Mouse (Mus musculus) cerebellum, postnatal 36 days (tissue): ENCODE results near the gene Ctsd.
"Not testable (repeated sequence)": the region's sequence is repeated elsewhere in the genome, so short reads cannot be mapped to it uniquely, and the experiment has no call there.

ENCODE experiments used
- DNase-seq, 2 experiments: peaks; one replicate each; pipeline ENCODE4 v3.0.0; 2021 to 2022; ENCODE audit warnings: mixed read lengths in 2 of 2

Gene Ctsd

DNA sequence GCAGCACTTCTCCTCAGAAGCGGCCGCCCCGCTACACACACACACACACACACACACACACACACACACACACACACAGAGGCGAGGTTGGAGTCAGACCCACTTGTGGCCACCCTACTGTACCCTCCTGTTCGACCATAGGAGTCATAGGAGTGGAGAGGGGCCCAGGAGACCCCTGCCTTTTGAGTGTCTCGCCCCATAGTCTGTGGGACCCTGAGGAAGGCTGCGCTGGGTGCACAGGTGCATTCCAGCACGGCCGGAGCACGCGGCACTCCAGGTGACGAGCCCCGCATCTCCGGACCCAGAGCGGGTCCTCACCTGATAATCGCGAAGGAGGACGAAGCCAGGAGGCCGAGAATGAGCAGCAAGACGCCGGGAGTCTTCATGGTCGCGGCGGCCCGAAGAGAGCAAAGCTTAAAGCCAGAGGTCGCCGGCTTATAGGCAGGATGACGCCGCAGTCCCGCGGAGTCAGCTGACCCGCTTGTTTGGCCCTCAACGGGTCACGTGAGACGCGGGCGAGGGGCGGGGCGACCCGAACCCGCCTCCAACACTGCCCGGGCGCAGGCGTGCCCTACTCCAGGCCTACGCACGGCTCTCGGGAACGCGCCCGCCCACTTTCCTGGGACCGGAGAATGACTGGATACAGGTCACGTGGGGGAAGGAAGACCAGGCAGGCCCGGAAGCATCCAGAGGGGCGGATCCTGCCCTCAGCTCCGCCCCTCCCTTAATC lies at the start of gene Ctsd:
Ctsd (minus strand) TSS at position 620 of the 730 bp plus-strand sequence.
- peak; percentile 97 to 99 for DNase-seq

DNA sequence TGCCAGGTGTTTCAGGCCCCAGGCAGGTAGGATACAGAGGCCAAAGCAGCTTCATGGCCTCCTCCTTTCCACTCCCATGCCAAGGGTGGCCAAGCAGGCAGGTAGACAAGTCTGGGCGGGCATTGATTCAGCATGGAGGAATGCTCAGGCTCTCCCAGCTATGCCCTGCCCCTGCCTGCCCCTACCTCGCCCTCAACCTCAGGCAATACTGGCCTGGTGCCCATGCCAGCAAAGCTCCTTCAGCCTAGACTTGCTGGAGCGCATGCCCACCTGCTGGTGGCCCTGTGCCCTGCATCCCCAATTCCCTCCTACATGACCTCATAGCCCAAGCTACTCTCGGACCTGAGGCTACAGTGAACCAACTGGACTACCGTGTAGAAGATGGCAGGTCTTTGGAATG lies 49.5 kb upstream of the Ctsd start:
- no peak for DNase-seq

GRCm38 (mm10) chr7:142435524-142435923 lies 47.7 kb upstream of the Ctsd start:
- DNase-seq = peak; percentile 61 to 78

DNA sequence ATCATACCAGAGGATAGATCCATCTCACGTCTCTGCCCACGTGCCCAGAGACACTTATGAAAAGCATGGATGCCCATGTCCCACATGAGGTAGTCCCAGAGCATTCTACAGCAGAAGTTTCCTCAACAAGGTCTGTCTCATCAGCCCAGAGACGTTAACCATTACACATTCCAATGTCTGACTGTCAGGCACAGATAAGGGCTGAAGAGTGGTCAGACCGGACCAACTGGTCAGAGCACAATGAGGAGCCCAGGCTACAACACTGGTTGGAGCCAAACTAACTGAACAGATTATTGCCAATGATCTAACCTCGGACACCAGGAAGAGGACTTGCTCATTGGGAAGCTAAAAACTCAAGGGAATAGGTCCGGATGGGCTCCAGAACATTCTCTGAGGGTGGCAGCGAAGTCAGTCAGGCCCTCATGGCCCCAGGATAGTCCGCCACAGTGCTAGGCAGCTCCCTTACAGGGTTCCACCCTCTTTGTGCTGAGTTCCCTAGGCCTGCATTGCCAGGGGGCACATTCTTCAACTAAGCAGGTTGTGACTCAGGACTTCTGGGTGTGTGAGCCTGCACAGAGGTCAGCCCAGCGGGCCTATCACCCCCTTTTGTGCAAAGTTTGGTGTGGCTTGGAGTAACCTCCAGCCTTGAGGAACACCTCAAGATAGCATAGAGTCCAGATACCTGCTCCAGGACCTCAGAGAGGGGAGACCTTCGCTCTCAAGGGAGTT lies 46.5 kb upstream of the Ctsd start, which contains the start of gene Syt8:
Syt8 (plus strand) TSS at position 714 of the 729 bp plus-strand sequence.
- no peak for DNase-seq

GRCm38 (mm10) chr7:142433623-142434022 lies 45.8 kb upstream of the Ctsd start:
- peak in 1 of 2 experiments; percentile 23 for DNase-seq

DNA sequence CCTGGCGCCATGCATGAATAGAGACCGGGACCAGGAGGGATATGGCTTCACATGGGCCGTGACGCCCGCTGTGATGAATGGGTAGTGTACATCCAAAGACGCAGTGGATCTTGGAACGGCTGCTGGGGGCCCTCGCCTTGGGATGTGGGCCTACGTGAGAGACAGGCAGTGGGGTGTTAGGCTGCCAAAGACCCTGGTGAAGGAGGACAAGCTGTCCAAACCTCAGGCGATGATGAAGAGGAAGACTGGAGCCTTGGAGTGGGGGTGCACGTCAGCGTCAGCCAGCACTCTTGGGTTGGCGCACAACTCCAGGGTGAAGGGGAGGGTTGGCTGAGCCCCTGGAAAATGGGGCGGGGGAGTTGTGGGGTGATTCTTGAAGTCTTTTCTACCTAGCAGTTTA lies 43.3 kb upstream of the Ctsd start:
- no peak for DNase-seq

GRCm38 (mm10) chr7:142430160-142430678 lies 42.4 kb upstream of the Ctsd start:
- no peak for DNase-seq

DNA sequence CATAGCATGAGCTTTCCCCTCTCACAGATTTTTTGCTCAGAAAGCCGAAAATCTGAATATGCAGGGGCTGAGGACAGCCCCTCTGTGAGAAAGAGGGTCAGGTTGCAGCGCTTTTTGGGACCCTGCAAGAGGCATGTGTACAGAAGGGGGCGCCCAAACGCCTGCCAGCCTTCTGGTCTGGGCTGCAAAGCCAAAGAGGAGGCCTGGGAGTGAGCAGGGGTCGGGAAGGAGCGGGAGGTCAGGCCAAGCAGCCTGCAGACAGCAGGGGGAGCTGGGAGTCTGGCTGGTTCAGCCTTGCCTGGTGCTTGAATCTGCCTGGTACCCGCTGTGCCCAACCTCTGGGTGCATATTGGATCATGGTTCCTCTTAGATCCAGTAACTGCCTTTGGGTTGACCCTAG lies 40.4 kb upstream of the Ctsd start:
- no peak for DNase-seq

DNA sequence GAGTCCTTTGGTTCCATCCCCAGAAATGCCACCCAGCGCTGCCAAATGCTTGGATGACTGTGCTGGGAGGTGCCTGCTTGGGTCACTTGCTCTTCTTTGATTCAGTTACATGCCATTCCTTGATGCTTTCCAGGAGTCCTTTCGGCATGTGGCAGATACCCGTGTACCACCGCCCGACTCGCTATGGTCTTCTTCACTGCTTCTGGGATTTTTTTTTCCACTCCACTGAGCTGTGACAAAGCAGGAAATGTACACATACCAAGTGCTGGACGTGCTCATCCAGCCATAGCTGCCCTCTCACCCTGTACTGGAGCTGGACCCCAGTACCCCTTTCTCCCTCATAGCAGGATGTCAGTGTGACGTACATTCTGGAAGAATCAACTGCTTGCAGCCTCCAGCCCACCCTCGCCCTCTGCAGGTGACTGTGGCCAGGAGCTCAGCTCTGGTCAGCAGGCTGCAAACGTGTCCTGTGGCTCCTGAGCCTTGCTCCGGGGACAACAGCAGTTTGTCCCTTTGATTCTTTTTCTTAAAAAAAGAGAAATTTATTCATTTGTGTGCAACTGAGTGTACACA lies 37.9 kb upstream of the Ctsd start:
- peak; percentile 56 to 71 for DNase-seq

DNA sequence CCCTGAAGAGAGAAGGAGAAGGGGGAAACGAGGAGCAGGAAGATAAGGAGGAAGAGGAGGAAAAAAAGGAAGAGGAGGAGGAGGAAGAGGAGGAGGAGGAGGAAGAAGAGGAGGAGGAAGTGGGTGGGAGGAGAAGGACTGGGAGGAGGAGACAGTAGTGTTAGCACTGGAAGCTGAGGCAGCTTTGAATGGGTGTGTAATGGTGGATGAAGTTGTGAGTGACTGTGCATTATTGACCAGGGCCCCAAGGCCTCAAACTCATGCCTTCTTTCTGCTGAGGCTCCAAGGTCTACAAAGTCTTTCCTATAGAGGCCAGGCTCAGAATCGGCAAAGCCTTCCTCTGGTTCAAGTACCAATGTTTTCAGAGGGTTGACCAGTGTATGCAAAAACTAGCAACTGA lies 34.0 kb upstream of the Ctsd start:
- DNase-seq = no peak

GRCm38 (mm10) chr7:142419887-142420286 lies 32.0 kb upstream of the Ctsd start:
- DNase-seq = no peak

DNA sequence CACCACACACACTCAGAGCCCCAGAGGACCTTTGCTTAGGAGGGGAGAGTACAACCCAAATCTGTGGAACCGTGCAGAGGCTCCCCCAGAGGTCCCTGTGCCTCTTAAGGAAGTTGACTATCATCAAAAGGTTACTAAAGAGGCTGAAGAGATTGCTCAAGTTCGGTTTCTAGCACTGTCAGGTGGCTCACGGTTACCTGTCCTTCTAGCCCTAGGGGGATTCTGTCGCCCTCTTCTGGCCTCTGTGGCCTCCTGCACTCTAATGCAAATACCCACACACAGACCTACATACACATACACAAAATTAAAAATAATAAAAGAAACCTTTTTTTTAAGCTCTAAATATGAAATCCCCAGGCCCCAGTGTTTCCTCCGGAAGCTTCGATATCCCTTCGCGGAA lies 30.8 kb upstream of the Ctsd start:
- no peak for DNase-seq

GRCm38 (mm10) chr7:142418027-142418426 lies 30.2 kb upstream of the Ctsd start:
- DNase-seq = no peak

DNA sequence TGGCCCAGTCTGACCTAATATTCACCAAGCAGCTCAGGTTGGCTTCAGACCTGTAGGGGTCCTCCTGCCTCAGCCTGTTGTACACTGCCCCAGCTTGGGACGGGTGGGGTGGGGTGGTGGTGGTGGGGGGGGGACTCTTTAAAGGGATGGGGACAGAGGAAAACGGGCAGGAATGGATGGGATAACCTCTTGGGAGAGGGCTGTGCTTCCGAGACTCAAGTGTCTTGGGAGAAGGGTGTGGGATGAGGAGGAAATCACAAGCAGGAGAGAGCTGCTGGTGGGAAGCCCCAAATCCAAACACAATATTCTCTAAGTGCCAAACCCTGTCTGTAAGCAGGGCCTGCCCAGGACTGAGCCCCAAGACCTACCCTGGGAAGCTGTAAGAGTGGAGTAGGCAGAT lies 28.4 kb upstream of the Ctsd start:
- DNase-seq = no peak

- no peak for DNase-seq
Observed at GRCm38 (mm10) chr7:142415314-142415713, 27.5 kb upstream of the Ctsd start.

GRCm38 (mm10) chr7:142413285-142413684 lies 25.4 kb upstream of the Ctsd start:
- DNase-seq = no peak

- DNase-seq = no peak
Observed at GRCm38 (mm10) chr7:142409603-142410002, 21.8 kb upstream of the Ctsd start.

DNA sequence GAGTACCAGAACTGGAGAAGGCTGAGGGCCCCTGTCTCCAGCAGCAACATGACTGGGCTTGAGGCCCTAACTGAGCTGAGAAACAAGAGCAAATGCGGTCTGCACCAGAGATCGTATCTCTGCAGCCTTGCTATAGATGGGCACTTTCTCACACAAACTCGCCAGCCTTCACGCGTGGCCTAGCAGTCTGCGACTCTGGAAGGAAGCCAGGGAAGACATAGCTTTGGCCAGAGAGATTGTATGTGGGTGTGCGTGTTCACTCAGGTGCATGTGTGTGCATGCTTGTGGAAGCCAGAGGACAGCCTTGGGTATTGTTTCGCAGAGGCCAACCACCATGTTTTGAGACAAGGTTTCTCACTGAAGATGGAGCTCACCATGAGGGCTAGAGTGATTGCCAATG lies 20.8 kb upstream of the Ctsd start:
- DNase-seq = no peak

- no peak for DNase-seq
Observed at GRCm38 (mm10) chr7:142407935-142408334, 20.1 kb upstream of the Ctsd start.

GRCm38 (mm10) chr7:142405134-142405533 lies 17.3 kb upstream of the Ctsd start:
- not testable (repeated sequence) for DNase-seq

- no peak for DNase-seq
Observed at GRCm38 (mm10) chr7:142403591-142403990, 15.8 kb upstream of the Ctsd start.

GRCm38 (mm10) chr7:142400750-142401142 lies 12.9 kb upstream of the Ctsd start:
- no peak for DNase-seq

DNA sequence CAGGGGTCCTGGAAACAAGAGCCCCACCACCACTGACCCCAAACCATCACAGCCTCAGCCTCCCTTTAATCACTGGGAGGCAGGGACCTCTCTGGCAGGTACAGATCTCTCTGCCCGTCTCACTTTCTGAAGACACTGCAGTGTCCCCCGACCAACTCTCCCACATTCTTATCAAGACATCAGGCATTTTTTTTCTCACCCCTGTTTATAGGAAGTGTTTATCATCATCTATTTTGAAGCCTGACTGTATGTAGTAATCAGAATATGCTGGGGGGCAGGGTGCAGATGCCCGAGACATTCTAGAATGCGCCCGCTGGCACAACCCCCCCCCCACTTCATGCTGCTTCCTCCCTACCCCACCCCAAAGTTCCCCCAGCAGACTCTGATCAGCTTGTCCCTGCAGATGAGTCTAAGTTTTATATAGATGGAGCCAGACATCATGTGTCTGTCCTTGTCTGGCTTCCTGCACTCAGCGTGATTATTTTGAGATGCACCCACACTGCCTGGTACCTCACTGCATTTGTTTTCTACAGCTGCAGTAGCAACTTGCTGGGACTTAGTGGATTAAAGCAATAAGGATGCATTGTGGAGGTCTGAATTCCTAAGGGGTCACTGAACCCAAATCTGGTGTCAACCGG lies 12.4 kb upstream of the Ctsd start:
- no peak for DNase-seq
